Mouse (Mus musculus) forebrain, embryonic 10.5 days (tissue): ENCODE results near the gene Cib4. TPM values are rescaled to one million over a fixed set of nuclear protein-coding genes. Genes with fewer than 3 reads are reported as not detected.

Experiments
- DNase-seq: peaks from one replicate; pipeline ENCODE4 v3.0.0-alpha.2; 2017; ENCODE audit warnings: low spot score; ENCODE audit errors: extremely low spot score
- H3K27ac ChIP-seq: fragments of 300-500 bp; sonication (generic); 2 replicates; pipeline ENCODE4 v1.5.1; 2016; ENCODE audit warnings: mild to moderate bottlenecking
- H3K27me3 ChIP-seq: fragments of 300-500 bp; sonication (generic); 2 replicates; pipeline ENCODE4 v1.6.1; 2016; ENCODE audit warnings: mild to moderate bottlenecking; ENCODE audit not compliant: poor library complexity, severe bottlenecking
- H3K36me3 ChIP-seq: fragments of 300-500 bp; sonication (generic); replicated peaks from 2 replicates; pipeline ENCODE4 v1.6.1; 2016; ENCODE audit warnings: mild to moderate bottlenecking, moderate library complexity
- H3K4me1 ChIP-seq: fragments of 300-500 bp; sonication (generic); 2 replicates; pipeline ENCODE4 v1.6.1; 2016
- H3K4me3 ChIP-seq: fragments of 300-500 bp; sonication (generic); 2 replicates; pipeline ENCODE4 v1.5.1; 2016; ENCODE audit warnings: mild to moderate bottlenecking, moderate library complexity
- H3K9me3 ChIP-seq: fragments of 300-500 bp; sonication (generic); 2 replicates; pipeline ENCODE4 v1.6.1; 2016; ENCODE audit warnings: mild to moderate bottlenecking, moderate library complexity
- WGBS: fragments of 180-500 bp; shearing (Covaris S2); methylation state at CpG from one replicate; pipeline ENCODE4 v1.1.7; 2016; 5-methylcytosine and 5-hydroxymethylcytosine counted together
- polyA plus RNA-seq: library from polyadenylated mRNA; unstranded; fragments of >200 nt; fragmentation: Nextera tagmentation; extraction: Ambion mirVana; gene quantifications from 2 replicates; pipeline ENCODE4 v1.2.1, GENCODE M21; 2016

Gene Cib4
- polyA plus RNA-seq, 1 experiment from 2014 or later, result not detected

GRCm38 (mm10) chr5:30444327-30444895 is 101.2 kb downstream of the Cib4 start:
- H3K4me3 ChIP-seq, result no peak overlapping the region
- no peaks in the 10 kb centered on the region for H3K4me1 ChIP-seq
- H3K9me3 ChIP-seq, result no peaks in the 10 kb centered on the region
- H3K27me3 ChIP-seq, result no peaks in the 10 kb centered on the region
- WGBS, result 88% methylated on average over 13 of the region's 13 CpGs
- H3K36me3 ChIP-seq, result no peaks in the 10 kb centered on the region
- no peak overlapping the region for H3K27ac ChIP-seq
- no peak for DNase-seq

- no peak overlapping the region for H3K4me3 ChIP-seq
- WGBS, result 80% methylated on average over 5 of the region's 5 CpGs
- H3K4me1 ChIP-seq, result no peaks in the 10 kb centered on the region
- H3K9me3 ChIP-seq, result no peaks in the 10 kb centered on the region
- no peak for DNase-seq
- H3K36me3 ChIP-seq, result no peaks in the 10 kb centered on the region
- no peaks in the 10 kb centered on the region for H3K27me3 ChIP-seq
- H3K27ac ChIP-seq, result no peak overlapping the region
Measured at GRCm38 (mm10) chr5:30442196-30442595, 103.4 kb downstream of the Cib4 start.

GRCm38 (mm10) chr5:30440308-30440906 is 105.2 kb downstream of the Cib4 start:
- no peaks in the 10 kb centered on the region for H3K36me3 ChIP-seq
- no peak for DNase-seq
- H3K27me3 ChIP-seq, result no peaks in the 10 kb centered on the region
- no peaks in the 10 kb centered on the region for H3K4me1 ChIP-seq
- H3K4me3 ChIP-seq, result no peak overlapping the region
- H3K27ac ChIP-seq, result no peak overlapping the region
- H3K9me3 ChIP-seq, result no peaks in the 10 kb centered on the region
- WGBS, result 93% methylated on average over 8 of the region's 8 CpGs

- Histone ChIP-seq H3K27ac (no peak overlapping the region), H3K36me3 (no peaks in the 10 kb centered on the region), H3K4me3 (no peak overlapping the region), H3K9me3 (no peaks in the 10 kb centered on the region), H3K27me3 (no peaks in the 10 kb centered on the region), H3K4me1 (no peaks in the 10 kb centered on the region)
- 53% methylated on average over 2 of the region's 2 CpGs for WGBS
- DNase-seq, result no peak
Measured at GRCm38 (mm10) chr5:30438931-30439330, 106.7 kb downstream of the Cib4 start.

Other genes with a start within 250 kb of the Cib4 start
- gene Otof, start 83.9 kb downstream of the Cib4 start, polyA plus RNA-seq, result 0.06 and 0.12 TPM in 2 replicates
- gene 1700001C02Rik, start 79.8 kb downstream of the Cib4 start, polyA plus RNA-seq, result not detected in 2 replicates
- 0.05 and 0.14 TPM in 2 replicates for gene Kcnk3, start 42.3 kb upstream of the Cib4 start, polyA plus RNA-seq
- 25.9 and 27.2 TPM in 2 replicates for gene Slc35f6, start 102.1 kb upstream of the Cib4 start, polyA plus RNA-seq
- gene Cenpa, start 120.9 kb upstream of the Cib4 start, polyA plus RNA-seq, result 439 and 473 TPM in 2 replicates
- 61.5 and 64.0 TPM in 2 replicates for gene Dpysl5, start 165.7 kb upstream of the Cib4 start, polyA plus RNA-seq